Mouse (Mus musculus) R1 (cell line): Measurements from ENCODE around the gene Mal.

Experiments
- DNase-seq: peaks from one replicate; pipeline ENCODE4 v3.0.0-alpha.2; 2018; ENCODE audit warnings: low read depth, low spot score

Mal gene

DNA sequence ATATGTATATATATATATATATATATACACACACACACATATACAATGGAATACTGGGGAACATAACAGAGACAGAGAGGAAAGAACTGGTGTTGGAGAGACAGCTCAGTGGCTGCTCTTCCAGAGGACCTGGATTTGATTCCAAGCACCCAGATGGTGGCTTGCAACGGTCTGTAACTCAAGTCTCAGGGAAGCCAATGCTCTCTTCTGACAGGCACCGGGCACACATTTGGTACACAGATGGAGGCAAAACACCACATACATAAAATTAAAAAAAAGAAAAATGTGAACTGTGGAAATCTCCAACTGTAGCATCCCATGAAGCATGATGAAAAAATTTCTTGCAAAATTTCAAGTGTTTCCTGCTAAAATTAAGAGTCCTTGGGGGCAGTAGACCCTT is 31.7 kb downstream of the Mal start:
- no peak for DNase-seq

DNA sequence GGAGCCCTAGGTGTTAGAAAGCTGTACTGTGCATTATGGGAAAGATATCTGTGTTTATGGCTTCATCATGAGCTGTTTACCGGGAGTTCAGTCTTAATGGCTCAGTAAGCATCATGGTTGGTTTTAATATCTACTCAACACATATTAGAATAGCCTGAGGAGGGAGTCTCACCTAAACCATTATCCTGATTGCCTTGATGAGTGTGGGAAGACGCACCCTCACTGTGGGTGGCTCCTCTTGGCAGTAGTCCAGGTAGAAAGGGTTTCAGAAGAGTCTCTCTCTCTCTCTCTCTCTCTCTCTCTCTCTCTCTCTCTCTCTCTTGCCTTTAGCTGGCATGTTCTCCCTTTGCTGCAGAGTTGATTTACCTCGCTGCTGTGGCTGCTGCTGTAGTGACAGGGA is 34.4 kb downstream of the Mal start:
- DNase-seq: no peak

DNA sequence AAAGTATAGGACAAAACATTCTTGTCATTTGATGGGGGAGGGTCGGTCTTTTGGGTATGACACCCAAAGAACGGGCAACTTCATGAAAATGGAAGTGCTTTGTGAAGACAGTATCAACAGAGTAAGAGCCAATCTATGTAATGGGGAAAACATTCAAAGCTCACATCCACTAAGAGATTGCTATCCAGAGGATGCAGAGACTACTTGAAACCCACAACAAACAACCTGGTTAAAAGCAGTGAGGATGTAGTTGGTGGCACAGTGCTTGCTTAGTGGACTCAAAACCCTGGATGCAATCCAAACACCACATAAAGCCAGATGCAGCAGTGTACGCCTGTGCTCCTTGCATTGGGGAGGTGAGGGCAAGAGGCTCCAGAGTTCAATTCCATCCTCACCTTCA is 37.2 kb downstream of the Mal start:
- DNase-seq: no peak

DNA sequence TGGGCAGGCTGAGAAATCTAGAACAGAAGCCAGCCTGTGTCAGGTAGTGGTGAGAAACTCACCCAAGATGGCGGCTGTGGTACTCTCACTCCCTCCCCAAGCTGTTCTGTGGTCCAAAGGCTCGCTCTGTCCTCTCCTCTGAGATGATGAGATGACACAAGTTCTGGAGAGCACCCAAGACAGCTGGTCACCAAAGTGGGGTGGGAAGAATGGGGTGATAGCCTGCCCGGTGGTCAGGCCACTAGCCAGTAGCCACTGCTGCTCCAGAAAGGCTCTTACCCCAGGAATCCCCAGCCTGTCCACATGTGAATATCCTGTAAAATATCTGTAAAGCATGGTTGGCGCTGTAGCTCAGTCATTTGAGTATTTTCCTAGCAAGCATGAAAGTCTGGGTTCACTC is 44.2 kb downstream of the Mal start:
- no peak for DNase-seq

DNA sequence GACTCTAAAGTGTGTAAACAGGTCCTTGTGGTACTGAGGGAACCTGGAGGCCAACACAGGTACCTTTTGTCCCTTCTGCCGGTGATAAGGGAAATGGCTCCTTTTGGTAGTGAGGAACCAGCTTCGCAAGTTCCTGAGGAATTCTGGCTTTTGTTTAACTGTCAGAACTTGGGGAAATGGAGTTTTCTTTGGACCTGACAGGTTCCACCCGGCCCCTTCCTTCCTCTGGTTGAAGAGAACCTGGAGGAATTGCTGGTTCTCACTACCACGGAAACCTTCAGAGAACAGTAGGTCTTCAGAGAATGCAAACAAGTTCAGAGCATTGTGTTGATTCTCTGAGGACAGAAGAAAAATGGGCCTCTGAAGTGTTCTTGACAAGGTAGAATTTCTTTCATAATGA is 45.1 kb downstream of the Mal start:
- DNase-seq: no peak

DNA sequence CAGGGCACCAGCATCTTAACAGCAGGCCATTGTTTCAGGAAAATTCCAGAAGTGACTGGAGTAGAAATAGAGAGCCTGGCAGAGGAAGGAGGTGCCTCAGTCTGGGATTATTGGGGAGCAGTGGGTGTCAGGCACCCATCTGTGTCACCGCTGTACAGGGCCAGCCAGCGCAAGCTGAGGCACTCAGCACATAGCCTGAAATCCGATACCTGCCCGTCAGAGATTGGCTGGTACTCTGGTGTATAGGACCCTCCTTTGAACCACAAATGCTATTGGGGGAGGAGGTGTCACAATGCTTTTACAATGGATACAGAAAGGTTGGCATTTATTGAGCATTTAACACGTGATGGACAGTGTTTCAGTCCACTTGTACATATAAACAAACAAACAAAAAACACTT is 47.5 kb downstream of the Mal start:
- no peak for DNase-seq

DNA sequence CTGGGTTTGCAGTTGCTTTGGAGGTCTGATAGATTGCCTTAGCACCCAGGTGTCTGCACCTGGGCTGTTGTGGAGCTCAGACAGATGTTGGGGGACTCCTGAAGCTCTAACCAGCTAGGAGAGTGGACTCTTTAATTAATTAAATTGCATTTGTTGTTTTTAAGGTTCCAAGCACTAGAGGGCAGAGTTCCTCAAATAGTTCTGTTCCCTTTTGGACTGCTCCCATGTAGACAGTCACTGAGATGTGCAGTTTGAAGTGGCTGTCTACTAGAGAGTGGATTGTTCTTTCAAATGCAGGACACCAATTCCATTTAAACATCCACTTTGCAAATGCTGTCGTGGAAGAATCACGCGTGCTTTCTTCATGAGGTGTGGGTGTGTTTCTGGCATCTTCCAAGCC is 48.3 kb downstream of the Mal start:
- DNase-seq: peak; percentile 67

DNA sequence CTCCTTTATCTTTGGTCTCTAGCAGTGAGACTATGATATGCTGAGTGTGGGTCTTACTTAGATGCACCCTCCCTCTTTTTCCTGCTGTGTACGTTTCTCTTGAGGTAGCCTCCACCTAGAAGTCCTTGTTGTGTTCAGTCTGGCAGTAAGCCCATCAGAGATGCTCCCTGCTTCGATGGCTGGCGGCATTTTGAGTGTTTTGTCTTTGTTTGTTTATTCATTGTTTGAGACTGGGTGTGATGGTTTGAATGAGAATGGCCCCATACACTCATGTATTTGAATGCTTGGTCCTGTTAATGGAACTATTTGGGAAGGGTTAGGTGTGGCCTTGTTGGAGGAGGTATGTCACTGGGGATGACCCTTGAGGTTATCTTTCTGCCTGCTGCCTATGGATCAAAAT is 51.3 kb downstream of the Mal start:
- peak; percentile 98 for DNase-seq

DNA sequence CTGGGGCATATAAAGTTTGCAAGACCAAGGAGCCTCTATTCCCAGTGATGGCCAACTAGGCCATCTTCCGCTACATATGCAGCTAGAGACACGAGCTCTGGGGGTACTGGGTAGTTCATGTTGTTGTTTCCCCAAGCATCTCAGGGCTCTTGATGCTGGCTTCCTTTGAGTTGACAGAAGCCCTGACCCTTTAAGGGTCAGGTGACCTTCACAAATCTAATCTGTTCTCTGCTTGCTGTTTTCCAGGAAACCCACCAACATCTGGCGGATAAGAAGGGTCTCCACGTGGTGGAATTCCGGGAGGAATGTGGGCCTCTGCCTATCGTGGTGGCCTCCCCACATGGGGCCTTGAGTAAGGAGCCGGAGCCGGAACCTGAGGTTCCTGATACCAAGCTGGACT is 53.1 kb downstream of the Mal start:
- peak; percentile 44 for DNase-seq

DNA sequence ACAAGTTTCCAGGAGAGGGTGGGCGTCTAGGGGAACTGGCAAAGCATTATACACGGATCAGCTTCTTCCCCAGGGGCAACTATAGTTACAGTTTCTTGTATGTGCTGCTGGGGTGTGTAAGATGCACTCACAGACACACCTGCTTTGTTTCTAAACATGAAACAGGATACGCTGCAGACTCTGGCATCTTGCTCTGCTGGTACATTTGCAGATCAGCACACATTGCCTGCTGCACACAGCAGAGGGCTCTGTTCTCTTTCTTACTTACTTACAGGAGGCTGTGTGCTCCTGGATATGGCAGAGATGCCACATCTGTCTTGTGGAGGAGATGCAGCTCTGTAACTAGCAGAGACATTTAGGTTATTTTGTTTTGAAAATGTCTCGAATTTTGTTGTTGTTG is 65.7 kb downstream of the Mal start:
- DNase-seq: peak; percentile 49

DNA sequence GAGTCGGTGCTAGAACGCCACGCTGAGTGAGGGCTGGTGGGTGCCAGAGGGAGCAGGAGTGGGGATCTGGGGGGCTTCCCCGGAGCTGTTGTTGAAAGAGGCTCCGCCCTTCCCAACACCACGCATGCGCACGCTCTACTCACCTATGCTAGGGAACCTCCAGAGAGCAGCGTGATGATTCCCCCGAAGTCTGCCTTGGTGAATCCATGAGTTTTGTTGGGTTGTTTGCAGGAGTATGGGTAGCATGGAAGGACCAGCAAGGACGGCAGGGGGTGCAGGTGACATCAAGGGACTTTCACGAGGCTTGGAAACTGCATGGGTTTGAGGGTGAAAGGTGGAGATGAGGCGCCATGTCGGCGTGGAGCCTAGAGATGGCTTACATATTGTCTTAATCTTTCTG is 66.3 kb downstream of the Mal start:
- peak; percentile 79 for DNase-seq

DNA sequence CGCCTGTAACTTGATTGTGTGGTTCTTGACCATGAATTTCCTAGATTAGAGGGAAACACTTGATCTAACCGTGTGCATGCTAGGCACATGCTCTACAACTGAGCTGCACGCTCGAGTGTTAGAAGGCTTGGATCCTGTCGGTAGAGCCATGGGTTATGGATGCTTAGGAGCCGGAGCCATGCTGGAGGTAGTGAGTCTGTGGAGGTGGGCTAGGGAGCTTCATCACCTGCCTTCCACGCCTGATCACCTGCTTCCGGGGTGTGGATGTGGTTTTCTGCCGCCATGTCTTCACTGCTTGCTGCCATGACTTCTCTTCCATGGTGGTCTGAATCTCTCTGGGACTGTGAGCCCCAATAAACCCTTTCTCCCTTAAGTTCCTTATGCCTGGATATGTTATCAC is 67.6 kb downstream of the Mal start:
- DNase-seq: no peak

DNA sequence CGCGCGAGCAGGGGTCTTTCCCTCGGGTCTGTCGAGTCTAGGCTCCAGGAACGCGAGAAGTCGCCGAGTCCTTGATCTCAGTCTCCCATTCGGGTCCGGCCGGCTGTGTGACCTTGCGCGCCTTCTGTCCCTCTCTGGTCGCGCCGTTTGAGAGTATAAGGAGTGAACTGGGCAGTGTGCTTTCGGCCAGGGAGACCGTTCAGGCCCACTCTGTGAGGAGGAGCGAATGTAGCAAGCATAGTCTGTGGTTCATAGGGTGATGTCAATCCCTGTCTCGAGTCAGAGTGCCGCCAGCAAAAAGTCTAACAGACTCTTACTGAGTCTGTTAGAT is 69.0 kb downstream of the Mal start:
- no peak for DNase-seq

DNA sequence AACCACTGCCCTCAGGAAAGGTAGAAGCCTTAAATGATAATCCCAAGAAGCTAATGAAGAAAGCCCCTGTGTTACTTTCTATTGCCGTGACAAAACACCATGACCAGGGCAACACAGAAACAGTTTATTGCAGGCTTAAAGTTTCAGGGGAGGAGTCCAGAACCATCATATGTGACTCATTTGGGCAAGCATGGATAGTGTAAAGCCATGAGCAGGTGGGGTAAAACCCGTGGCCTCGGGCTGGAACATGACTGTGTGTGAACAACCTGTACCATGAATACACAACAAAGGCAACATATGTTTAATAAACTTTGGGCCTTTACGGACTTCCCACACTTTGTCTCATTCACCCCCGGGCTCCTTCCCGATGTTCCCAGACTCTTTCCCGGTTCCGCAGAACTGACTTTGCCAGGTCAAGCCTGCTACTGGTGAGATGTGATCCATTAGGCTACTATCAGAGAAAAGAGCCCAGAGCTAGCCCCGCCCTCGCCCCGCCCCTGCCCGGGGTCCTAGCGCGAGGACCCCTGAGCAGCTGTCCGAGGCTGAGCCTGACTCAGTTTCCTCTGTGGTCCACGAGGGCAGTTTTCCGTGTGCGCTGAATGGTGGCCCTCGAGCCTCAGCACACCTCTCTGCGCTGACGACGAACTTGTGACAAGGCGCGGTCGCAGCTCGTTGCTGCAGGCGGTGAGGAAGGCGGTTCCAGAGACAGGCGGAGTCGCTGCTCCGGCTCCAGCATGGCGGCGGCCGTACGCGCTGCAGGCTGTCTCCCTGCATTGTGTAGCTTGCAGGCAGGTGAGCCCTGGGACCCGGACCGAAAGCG is 69.6 kb downstream of the Mal start, which contains the start of the genes Zfp661 and Mrps5:
Zfp661 (minus strand) TSS at position 401 of the 820 bp plus-strand sequence.
Mrps5 (plus strand) TSS at position 529 of the 820 bp plus-strand sequence.
- peak; percentile 87 for DNase-seq

DNA sequence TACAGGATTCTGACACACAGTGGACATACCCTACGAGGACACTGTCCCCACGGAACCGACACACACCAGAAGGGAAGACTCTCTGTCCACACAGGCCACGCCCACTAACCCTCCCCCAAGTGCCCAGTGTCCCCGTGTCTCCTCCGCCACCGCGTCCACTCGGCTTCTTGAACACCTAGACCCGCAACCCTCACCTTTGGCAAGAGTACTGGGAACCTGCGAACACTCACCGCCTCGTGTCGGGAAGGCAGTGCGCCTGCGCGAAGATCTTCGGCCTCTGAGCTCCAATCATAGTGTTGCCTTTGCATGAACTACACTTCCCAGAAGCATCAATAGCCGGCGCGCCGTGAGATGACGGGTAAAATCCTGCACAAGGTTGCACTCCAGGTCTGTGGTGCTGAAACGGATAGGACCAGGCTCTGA is 72.0 kb downstream of the Mal start:
- peak; percentile 99 for DNase-seq
